Mouse (Mus musculus): ENCODE data around the gene Etl4.

DNA sequence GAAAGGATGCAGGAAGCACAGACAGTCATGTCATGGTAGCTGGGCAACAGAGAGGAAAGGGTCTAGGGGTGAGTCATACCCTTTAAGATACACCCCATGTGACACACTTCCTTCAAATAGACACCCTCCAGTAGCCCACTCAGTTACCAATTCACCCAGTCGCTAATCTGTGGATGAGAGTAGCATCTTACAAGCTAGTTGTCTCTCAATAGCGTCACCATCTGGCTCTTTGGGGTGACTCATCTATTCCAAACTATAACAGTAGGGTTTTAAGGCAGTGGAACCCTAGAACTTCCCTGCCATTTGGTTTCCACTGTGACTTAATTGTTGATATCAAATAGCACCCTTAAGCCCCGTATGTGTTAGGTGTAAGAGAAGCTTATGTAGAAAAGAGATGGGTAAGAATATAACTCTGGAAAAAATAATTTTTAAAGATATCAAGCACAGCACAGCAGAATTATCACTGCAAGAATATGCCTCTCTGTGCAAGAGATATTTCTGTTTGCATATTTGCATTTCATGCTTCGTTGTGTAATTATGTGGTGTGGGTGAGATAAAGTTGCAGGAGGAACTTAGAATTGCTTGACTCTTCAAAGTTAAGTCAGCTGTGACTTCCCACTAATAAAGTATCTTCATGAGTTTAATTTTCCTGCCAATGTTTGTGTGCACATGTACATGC, 166.7 kb downstream of the Etl4 start:
- TF ChIP-seq CTCF (IDR thresholded peaks at IDR 0.05; ENCODE audit: low read depth) = no peak
- TF ChIP-seq EP300 (IDR thresholded peaks at IDR 0.05; ENCODE audit: low read depth) = no peak

All from liver, embryonic 14.5 days (tissue).